Mouse (Mus musculus) heart, adult 2 months (tissue): ENCODE data around the gene Aldoc. TPM values are rescaled to one million over a fixed set of nuclear protein-coding genes. Genes with fewer than 3 reads are reported as not detected.

ENCODE experiments used
- DNase-seq, 2 experiments: peaks; one replicate each; pipeline ENCODE4 v3.0.0; 2021
- H3K27ac ChIP-seq: fragments of 200-600 bp; 2 replicates; pipeline ENCODE4 v1.8.1; 2022
- H3K27me3 ChIP-seq: fragments of 200-500 bp; 2 replicates; pipeline ENCODE4 v1.6.1; 2012; ENCODE audit warnings: mild to moderate bottlenecking, low read length, inconsistent platforms, mixed read lengths; ENCODE audit not compliant: control insufficient read depth, insufficient read depth
- H3K36me3 ChIP-seq: fragments of 200-500 bp; 2 replicates; pipeline ENCODE4 v1.6.1; 2012; ENCODE audit warnings: low read length, inconsistent platforms; ENCODE audit not compliant: control insufficient read depth, insufficient read depth
- H3K4me1 ChIP-seq: fragments of 200-500 bp; 2 replicates; pipeline ENCODE4 v1.6.1; 2011; ENCODE audit warnings: low read length; ENCODE audit not compliant: control insufficient read depth, insufficient read depth
- H3K4me3 ChIP-seq: fragments of 200-600 bp; 2 replicates; pipeline ENCODE4 v1.8.1; 2022
- H3K79me2 ChIP-seq: fragments of 200-500 bp; replicated peaks from 2 replicates; pipeline ENCODE4 v1.6.1; 2012; ENCODE audit warnings: mild to moderate bottlenecking, inconsistent platforms, low read length, moderate library complexity, mixed read lengths; ENCODE audit not compliant: control insufficient read depth, insufficient read depth
- H3K9ac ChIP-seq: fragments of 200-500 bp; 2 replicates; pipeline ENCODE4 v1.6.1; 2012; ENCODE audit warnings: low read depth, mild to moderate bottlenecking, control low read depth, inconsistent platforms, low read length, mixed read lengths
- CTCF ChIP-seq: fragments of 200-600 bp; IDR thresholded peaks from 2 replicates; pipeline ENCODE4 v1.8.1; 2022; ENCODE audit warnings: antibody characterized with exemption, mild to moderate bottlenecking, moderate library complexity
- EP300 ChIP-seq: fragments of 200-500 bp; IDR thresholded peaks from 2 replicates; pipeline ENCODE4 v1.6.1; 2011; ENCODE audit warnings: low read depth, low read length, control low read depth; ENCODE audit not compliant: insufficient read depth
- POLR2A ChIP-seq: fragments of 200-500 bp; IDR thresholded peaks from 2 replicates; pipeline ENCODE4 v1.6.1; 2011; ENCODE audit warnings: mild to moderate bottlenecking, low read depth, low read length, control low read depth; ENCODE audit not compliant: insufficient read depth
- WGBS: fragments of 180-500 bp; shearing (Covaris S2); methylation state at CpG from one replicate; pipeline ENCODE4 v1.1.7; 2018; 5-methylcytosine and 5-hydroxymethylcytosine counted together
- intact Hi-C: fragments of 180-260 bp; cut with DNase I; formaldehyde crosslinking; loops from one replicate; pipeline ENCODE4 v1.15.1; 2025
- polyA plus RNA-seq: library from polyadenylated mRNA; depleted of rRNA; stranded (reverse); fragments of >200 nt; gene quantifications from 2 replicates; pipeline ENCODE4 v1.2.3, GENCODE M21; 2012
- total RNA-seq, 2 experiments: library from RNA; stranded (reverse); gene quantifications; 2 replicates each; pipeline ENCODE4 v1.2.3; 2021

Gene Aldoc
- total and polyA plus RNA-seq, 3 experiments: 0.45 to 0.80 (median 0.73) TPM

GRCm38 (mm10) chr11:78346326-78347069 is 23.7 kb downstream of the Aldoc start:
- Histone ChIP-seq H3K79me2 (no peaks in the 10 kb centered on the region), H3K9ac (no peak overlapping the region), H3K27ac (no peak overlapping the region), H3K36me3 (no peaks in the 10 kb centered on the region), H3K4me1 (peaks cover 10% of the 10 kb centered on the region), H3K27me3 (no peaks in the 10 kb centered on the region), H3K4me3 (no peak overlapping the region)
- intact Hi-C loops: loop anchor here (5.0 kb wide), 2 partner anchors 44 to 84 kb away; partner anchors contain the start of genes 2610507B11Rik and Spag5
- WGBS: 74% methylated on average over 6 of the region's 6 CpGs
- DNase-seq: no peak
- TF ChIP-seq POLR2A (no peak), EP300 (no peak), CTCF (no peak)

- Histone ChIP-seq H3K27me3 (no peaks in the 10 kb centered on the region), H3K4me3 (no peak overlapping the region), H3K9ac (no peak overlapping the region), H3K4me1 (peaks cover 10% of the 10 kb centered on the region), H3K36me3 (no peaks in the 10 kb centered on the region), H3K79me2 (no peaks in the 10 kb centered on the region), H3K27ac (no peak overlapping the region)
- peak; percentile 98; the same call in 1 of the 2 replicates for TF ChIP-seq CTCF
- no peak for TF ChIP-seq POLR2A
- 97% methylated on average over 10 of the region's 10 CpGs for WGBS
- DNase-seq: peak; percentile 61 to 75
- intact Hi-C loops: loop anchor here (5.0 kb wide), 2 partner anchors 45 to 85 kb away; partner anchors contain the start of genes 2610507B11Rik and Spag5
These were observed 24.4 kb downstream of the Aldoc start for GRCm38 (mm10) chr11:78347070-78347754.

- intact Hi-C loops: loop anchor here (5.0 kb wide), 2 partner anchors 46 to 86 kb away; partner anchors contain the start of genes 2610507B11Rik and Spag5
- TF ChIP-seq CTCF: no peak
- no peak for TF ChIP-seq POLR2A
- TF ChIP-seq EP300: no peak
- peak in 1 of 2 experiments; percentile 46 for DNase-seq
These were observed 25.1 kb downstream of the Aldoc start for GRCm38 (mm10) chr11:78347908-78348307.

GRCm38 (mm10) chr11:78348474-78348873 is 25.7 kb downstream of the Aldoc start:
- DNase-seq: no peak
- Histone ChIP-seq H3K27ac (no peak overlapping the region), H3K79me2 (no peaks in the 10 kb centered on the region), H3K27me3 (no peaks in the 10 kb centered on the region), H3K9ac (no peak overlapping the region), H3K36me3 (no peaks in the 10 kb centered on the region), H3K4me3 (no peak overlapping the region), H3K4me1 (peaks cover 10% of the 10 kb centered on the region)
- intact Hi-C loops: loop anchor here (5.0 kb wide), 2 partner anchors 46 to 86 kb away; partner anchors contain the start of genes 2610507B11Rik and Spag5
- WGBS: 86% methylated on average over 7 of the region's 7 CpGs
- TF ChIP-seq POLR2A (no peak), CTCF (no peak), EP300 (no peak)

More at GRCm38 (mm10) chr11:78347908-78348307, 25.1 kb downstream of the Aldoc start:
- 86% methylated on average over 9 of the region's 9 CpGs for WGBS
- Histone ChIP-seq H3K27me3 (no peaks in the 10 kb centered on the region), H3K79me2 (no peaks in the 10 kb centered on the region), H3K4me1 (peaks cover 10% of the 10 kb centered on the region), H3K27ac (no peak overlapping the region), H3K4me3 (no peak overlapping the region), H3K9ac (no peak overlapping the region), H3K36me3 (no peaks in the 10 kb centered on the region)

- DNase-seq: no peak
- TF ChIP-seq EP300: no peak
- no peak for TF ChIP-seq CTCF
- Histone ChIP-seq H3K79me2 (no peaks in the 10 kb centered on the region), H3K4me3 (no peak overlapping the region), H3K9ac (no peak overlapping the region), H3K27me3 (no peaks in the 10 kb centered on the region), H3K27ac (no peak overlapping the region), H3K4me1 (peaks cover 5% of the 10 kb centered on the region), H3K36me3 (no peaks in the 10 kb centered on the region)
- 66% methylated on average over 4 of the region's 4 CpGs for WGBS
- intact Hi-C loops: loop anchor here (5.0 kb wide), 2 partner anchors 47 to 87 kb away; partner anchors contain the start of genes 2610507B11Rik and Spag5
These were observed 26.9 kb downstream of the Aldoc start for GRCm38 (mm10) chr11:78349441-78350358.
